Mouse (Mus musculus): Measurements from ENCODE around the gene Hist1h3b.
"Not testable (repeated sequence)": the region's sequence is repeated elsewhere in the genome, so short reads cannot be mapped to it uniquely, and the experiment has no call there.

Gene Hist1h3b

DNA sequence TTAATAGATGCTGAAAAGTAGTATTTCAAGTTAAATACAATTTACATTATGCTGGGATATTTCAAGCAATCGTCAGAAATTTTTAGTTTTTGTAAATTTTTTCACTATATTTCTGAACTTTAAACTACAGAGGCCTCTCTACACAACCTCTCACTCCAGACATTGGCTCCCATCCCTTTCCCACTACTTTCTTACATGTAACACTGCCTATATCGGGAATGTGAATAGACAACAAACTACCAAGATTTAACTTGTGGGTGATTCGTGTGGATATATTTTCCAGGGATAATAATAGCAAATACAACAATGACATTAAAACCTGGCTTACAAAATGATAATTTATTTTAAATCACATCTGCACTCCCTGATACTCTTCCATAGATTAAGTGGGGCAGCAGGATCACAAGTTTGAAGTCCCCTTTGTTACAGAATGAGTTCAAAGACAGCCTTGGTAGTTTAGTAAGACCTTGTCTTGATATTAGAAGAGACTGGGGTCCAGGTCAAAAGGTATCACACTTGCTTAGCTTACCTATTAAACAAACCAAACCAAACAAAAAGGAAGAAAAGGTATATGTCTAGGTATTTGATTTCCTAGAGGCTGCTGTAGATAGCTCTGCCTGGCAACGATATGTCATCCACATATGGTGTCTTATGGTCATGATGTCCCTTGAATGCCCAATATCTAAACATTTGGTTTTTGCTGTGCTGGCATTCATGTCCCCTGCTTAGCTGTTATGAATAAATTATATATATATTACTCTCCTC is 1.4 kb downstream of the Hist1h3b start:
- peak; percentile 49 for DNase-seq (ENCODE audit: low read depth, low spot score)

DNA sequence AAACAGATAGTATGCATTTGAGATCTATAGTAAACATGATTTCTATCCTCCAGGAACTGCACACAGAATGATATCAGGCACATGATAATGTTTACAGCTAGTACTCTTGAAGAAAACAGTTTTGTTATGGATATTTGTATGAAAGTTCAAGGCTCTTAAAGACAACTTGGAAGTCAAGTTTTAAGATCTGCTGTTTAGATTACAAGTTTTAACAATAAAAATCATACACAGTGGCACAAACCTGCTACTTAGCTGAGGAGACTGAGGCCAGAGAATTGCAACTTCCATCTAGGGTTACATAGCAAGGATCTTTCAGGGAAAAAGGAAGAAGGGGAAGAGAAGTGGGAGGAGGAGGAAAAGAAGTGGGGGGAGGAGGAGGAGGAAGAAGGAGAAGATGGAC is 2.9 kb downstream of the Hist1h3b start:
- no peak for DNase-seq (ENCODE audit: low read depth, low spot score)

DNA sequence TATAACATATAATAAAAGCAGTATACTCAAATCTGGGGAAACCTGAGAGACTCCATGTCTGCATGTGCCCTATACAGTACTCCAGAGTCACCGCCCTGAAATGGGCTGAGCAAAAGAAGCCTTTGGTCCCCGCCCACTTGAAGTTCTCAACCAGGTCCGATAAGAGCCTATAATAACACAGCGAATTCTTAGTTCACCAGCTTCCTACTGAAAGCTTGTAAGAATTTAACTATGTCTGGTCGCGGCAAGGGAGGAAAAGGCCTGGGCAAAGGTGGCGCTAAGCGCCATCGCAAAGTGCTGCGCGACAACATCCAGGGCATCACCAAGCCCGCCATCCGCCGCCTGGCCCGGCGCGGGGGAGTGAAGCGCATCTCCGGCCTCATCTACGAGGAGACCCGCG is 4.7 kb downstream of the Hist1h3b start, which contains the start of gene Hist1h4b:
TSS of gene Hist1h4b (plus strand) at position 224 of the 400 bp plus-strand sequence.
- peak; percentile 96 for DNase-seq (ENCODE audit: low read depth, low spot score)

DNA sequence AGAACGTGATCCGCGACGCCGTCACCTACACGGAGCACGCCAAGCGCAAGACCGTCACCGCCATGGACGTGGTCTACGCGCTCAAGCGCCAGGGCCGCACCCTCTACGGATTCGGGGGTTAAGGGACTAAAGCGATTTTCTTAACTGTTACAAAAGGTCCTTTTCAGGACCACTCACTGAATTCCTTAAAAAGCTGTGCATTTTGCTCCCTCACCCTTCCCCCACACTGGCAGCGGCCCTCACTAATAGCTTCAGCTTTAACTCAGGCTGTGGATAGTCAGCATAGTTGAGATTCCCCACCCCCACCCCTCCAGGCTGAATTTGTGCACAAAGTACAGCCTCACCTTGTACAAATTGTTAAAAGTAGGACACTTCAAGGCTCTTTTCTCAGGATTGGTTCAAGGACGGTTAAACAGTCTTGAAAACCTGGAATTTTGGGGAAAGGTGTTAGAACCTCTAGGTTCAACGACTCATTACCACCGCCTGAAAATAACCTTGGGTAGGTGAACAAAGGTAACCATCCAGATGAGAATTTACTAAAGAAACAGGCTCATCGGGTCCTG is 5.2 kb downstream of the Hist1h3b start:
- DNase-seq (ENCODE audit: low read depth, low spot score), result peak; percentile 34

DNA sequence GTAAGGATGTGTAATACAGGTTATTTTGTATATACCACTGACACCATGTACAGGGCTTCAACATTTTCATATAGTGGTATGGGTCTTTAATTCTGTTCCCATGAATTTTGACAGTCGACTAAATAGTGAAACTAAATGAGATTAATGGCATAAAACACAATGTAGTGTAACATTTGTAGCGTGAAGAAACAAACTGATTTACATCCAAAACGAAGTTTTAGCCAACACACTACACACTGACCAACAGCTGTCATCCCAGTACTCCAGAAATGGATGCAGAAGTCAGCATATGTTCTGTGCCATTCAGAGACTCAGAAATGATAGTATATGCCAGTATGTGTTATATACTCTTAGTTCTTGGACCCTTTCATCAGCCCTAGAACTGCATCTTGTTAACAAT is 5.9 kb downstream of the Hist1h3b start:
- DNase-seq (ENCODE audit: low read depth, low spot score), result peak; percentile 26

DNA sequence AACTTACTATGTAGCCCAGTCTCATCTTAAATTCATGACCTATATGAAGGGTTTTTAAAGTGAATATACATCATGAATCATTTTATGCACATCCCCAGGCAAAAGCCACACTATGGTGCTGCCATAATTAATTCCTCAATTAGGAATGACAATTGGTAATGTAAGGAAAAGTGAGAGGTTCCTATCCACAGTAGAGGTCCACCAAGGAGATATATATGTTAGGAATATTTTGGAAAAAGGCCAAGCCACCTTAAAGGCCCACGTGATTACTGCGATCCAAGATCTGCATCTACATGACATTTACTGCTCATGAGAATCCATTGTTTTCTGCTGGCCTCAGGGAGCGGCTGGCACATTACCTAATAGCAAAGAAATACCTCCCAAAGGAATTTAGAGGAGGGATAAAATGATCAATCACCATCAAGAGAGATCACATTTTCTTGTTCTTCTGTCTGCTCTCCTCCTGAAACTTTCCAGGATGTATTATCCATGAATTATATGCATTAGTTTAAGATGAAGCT is 7.2 kb downstream of the Hist1h3b start:
- no peak for DNase-seq (ENCODE audit: low read depth, low spot score)

DNA sequence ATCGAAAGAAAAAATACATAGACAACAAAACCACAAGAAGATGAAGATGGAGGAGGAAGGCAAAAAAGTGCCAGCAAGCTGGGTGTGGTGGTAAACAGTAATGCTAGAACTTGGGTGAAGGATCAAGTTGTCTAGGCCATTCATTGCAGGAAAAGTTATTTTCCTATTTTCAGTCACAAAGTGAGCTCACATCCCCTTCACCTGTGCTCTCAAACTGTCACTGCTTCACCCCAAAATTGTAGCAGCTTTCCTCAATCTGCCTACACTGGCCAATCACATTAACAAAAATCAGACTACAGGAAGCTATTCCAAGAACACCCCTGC is 7.8 kb downstream of the Hist1h3b start:
- DNase-seq (ENCODE audit: low read depth, low spot score), result no peak

DNA sequence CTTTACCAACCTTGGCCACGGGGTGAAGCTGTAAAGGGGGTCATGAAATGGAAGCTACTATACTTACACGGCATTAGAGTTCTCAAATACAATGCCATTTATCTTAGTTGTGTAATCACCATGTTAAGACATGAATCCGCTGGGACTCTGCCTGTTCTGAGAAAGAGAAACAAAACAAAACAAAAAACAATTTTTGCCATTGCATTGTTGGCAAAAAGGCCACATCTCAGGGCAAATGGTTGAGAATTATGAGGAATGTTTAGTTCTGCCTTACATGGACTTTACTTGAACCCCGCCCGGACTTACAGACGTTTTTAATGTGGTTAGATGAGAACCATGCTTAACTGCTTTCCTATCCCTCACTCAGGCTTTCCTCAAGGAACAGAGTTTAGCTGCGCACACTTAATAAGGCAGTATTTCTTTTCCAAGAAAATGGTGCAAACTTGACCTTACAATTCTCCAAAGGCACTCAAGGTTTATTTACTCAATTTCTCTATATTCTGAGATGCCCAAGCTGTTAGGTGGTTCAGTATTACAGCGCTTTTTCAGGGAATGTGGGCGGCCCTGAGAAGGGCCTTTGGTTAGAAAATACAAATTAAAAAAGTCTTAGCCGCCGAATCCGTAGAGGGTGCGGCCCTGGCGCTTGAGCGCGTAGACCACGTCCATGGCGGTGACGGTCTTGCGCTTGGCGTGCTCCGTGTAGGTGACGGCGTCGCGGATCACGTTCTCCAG is 8.3 kb downstream of the Hist1h3b start:
- DNase-seq (ENCODE audit: low read depth, low spot score), result peak; percentile 81

DNA sequence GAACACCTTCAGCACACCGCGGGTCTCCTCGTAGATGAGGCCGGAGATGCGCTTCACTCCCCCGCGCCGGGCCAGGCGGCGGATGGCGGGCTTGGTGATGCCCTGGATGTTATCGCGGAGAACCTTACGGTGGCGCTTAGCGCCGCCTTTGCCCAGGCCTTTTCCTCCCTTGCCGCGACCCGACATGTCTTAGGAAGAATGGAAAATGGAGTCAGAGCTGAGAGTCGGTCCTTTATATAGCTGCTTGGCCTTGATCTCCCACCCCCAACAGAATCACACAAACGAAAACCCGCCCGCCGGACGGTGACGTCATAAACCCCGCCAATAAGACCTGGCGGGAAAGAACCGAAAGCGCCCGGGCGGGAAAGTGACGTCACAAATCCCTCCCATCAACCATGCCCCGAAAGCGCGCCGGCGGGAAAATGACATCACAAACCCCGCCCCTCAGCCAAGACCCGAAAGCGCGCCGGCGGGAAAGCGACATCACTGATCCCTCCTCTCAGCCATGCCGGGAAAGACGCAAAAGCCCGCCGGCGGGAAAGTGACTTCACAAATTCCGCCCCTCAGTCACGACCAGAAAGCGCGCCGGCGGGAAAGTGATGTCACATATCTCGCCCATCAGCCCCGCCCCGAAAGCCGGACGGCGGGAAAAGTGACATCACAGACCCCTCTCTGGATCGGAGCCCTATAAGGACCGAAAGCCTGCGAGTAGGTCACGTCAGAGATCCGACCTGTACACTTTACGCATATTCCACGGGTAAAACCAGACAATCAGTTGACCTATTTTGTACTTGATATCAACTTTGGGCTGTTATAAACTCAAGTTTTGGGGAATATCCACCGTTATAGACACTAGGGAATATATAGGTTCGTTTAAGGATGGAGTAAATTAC is 9.2 kb downstream of the Hist1h3b start, which contains the start of gene Hist1h4a:
TSS of gene Hist1h4a (minus strand) at position 259 of the 893 bp plus-strand sequence.
- peak; percentile 95 for DNase-seq (ENCODE audit: low read depth, low spot score)

DNA sequence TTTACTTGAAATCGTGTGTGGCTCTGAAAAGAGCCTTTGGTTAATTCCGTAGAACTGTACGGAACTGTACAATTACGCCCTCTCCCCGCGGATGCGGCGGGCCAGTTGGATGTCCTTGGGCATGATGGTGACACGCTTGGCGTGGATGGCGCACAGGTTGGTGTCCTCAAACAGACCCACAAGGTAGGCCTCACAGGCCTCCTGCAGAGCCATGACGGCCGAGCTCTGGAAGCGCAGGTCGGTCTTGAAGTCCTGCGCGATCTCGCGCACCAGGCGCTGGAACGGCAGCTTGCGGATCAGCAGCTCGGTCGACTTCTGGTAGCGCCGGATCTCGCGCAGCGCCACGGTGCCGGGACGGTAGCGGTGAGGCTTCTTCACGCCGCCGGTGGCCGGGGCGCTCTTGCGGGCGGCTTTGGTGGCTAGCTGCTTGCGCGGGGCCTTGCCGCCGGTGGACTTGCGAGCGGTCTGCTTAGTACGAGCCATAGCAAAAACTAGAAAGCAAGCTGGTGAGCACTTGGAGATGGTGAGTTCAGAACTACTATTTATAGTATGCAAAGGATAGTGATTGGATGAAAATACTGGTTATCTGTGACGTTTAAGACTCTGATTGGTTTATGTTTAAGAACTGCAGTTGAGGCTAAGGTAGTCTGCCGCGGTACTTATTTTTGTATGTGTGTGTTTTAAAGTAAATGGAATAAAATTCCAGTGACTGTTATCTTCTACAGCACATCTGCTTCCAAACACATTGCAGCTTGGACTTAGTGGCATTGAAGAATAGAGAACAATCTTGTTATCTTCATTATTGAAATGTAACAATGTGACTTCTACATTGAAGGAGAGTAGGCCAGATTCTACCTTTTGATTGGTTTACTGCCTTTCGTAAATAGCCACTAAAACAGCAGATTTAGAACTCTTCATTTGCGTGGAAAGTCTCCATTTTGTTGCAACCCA is 10.1 kb downstream of the Hist1h3b start, which contains the start of gene Hist1h3a:
TSS of gene Hist1h3a (minus strand) at position 516 of the 951 bp plus-strand sequence.
- peak; percentile 85 for DNase-seq (ENCODE audit: low read depth, low spot score)

DNA sequence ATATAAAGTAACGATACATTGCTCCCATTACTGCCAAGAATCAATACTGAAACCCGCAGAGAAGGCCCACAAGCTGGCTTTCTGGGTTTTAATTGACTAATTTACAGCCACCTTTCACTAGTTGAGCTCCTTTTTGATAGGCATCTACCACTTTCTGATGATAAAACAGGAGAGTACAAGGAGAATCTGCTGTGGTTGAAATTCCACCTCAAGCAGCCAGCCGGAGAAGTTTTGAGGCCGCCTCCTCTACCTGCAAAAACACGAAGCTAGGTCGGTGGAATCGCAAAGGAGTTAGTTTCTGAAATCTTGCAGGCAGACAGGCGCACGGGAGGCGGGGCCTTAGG is 11.1 kb downstream of the Hist1h3b start:
- no peak for DNase-seq (ENCODE audit: low read depth, low spot score)

DNA sequence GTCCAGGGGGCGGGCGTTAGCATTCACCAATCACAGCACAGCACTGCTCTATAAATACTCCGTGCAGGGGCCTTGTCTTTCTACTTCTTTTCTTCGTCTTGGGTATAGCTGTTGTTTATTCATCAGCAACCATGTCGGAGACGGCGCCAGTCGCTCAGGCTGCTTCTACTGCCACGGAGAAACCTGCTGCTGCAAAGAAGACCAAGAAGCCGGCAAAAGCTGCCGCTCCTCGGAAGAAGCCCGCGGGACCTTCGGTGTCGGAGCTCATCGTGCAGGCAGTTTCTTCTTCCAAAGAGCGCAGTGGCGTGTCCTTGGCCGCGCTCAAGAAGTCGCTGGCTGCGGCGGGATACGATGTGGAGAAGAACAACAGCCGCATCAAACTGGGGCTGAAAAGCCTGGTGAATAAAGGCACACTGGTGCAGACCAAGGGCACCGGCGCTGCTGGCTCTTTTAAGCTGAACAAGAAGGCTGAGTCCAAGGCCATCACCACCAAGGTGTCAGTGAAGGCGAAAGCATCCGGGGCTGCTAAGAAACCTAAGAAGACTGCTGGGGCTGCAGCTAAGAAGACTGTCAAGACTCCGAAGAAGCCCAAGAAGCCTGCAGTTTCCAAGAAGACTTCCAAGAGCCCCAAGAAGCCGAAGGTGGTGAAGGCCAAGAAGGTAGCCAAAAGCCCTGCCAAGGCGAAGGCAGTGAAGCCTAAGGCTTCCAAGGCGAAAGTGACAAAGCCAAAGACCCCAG is 11.7 kb downstream of the Hist1h3b start, which contains the start of gene Hist1h1a:
TSS of gene Hist1h1a (plus strand) at position 81 of the 738 bp plus-strand sequence.
- DNase-seq (ENCODE audit: low read depth, low spot score), result peak; percentile 59

DNA sequence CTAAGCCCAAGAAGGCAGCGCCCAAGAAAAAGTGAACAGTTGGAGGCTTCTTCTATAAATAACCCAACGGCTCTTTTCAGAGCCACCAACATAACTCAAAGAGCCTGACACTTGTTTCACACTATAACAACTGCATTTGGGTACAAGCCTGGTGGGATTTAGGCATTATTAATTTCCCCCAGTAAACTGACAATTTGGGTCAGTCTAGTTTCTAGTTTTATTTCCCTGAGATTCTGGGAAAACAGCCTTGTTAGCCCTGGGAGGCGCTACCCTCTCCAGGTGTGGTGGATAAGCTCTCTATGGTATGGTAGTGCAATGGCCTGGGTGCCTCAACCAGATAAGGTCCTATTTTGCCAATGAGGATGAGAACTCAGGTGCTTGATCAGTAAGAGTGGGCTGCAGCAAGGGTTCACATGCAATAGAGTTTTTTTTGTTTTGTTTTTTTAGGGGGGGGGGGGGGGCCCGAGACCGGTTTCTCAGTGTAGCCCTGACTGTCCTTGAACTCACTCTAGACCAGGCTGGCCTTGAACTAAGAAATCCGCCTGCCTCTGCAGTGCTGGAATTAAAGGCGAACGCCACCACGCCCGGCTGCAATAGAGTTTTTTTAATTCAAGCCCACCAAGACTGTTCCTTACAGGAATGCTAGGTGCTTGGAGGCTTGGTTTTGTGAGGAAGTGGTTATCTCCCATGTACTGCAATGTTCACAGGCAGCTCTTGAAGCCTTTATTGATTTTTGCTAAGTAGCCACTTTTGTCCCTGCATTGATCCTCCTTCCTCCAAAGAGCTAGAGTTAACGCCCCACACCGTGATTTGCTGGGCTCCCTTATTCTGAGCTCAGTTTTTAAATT is 12.5 kb downstream of the Hist1h3b start:
- DNase-seq (ENCODE audit: low read depth, low spot score), result no peak

DNA sequence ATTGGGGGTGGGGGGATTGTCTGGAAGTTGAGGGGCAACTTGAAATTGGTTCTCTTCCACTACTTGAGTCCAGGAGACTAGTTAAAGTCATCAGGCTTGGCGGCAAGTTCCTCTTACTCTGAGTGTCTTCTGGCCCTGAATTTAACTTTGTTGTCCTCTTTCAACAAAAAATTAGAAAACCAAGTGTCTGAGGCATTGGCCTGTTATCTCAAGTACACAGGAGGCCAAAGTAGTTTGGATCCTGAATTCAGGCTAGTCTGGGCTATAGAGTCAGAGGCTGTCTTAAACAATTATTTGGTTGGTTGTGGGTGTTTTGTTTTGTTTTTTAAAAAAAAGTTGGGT is 13.1 kb downstream of the Hist1h3b start:
- DNase-seq (ENCODE audit: low read depth, low spot score), result no peak

DNA sequence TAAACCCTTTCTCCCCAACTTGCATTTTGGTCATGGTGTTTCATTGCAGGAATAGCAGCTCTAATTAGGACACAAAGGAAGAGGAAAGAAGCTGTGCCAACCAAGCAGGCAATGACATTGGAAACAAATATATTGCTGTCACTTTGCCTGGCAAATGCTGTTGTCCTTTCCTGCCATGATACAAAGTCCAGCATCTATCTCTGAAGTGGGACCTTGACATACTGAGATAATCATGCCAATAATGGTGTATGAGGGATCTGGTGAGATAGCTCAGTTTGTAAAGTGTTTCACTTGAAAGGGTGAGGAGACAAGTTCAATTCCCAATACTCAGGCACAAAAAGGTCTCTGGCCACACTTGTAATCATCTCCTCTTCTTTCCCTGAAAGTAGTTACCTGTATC is 14.7 kb downstream of the Hist1h3b start:
- no peak for DNase-seq (ENCODE audit: low read depth, low spot score)

DNA sequence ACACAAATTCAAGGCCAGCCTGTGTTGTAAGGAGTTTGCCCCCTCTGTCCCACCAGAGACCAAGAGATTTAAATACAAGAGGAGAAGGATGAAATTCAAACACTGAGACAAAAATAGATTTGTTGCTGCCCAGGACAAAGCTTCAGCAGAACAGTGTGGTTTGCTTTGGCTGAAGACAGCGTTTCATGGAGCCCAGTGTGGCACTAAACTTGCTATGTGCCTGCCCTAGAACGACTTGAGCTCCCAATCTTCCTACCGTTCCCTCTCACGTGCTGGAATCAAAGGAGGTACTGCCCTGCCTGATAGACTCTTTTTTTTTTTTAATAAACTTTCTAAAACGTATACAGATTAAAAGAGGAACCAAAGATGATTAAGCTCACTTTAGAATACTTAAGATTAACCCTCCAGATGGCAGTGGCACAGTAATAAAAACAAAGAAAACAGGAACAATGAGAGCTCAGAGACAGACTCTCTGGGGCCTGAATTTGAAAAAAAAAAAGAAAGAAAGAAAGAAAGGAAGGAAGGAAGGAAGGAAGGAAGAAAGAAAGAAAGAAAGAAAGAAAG is 16.8 kb downstream of the Hist1h3b start:
- DNase-seq (ENCODE audit: low read depth, low spot score), result no peak

DNA sequence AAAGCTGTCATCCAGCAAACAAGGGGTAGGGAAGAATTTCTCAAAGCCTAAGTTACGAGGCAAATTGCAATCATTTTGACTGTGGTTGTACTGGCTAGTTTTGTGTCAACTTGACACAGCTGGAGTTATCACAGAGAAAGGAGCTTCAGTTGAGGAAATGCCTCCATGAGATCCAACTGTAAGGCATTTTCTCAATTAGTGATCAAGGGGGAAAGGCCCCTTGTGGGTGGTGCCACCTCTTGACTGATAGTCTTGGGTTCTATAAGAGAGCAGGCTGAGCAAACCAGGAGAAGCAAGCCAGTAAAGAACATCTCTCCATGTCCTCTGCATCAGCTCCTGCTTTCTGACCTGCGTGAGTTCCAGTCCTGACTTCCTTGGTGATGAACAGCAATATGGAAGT is 17.5 kb downstream of the Hist1h3b start, which contains the start of gene Trim38:
TSS of gene Trim38 (plus strand) at position 301 of the 400 bp plus-strand sequence.
- not testable (repeated sequence) for DNase-seq (ENCODE audit: low read depth, low spot score)
